Mouse (Mus musculus): Measurements from ENCODE around the gene Areg.

Areg gene

GRCm38 (mm10) chr5:91194572-91194971, 55.2 kb downstream of the Areg start:
- 78% methylated on average over 3 of the region's 3 CpGs for WGBS
